Mouse (Mus musculus) adrenal gland, adult 8-10 months (tissue): ENCODE data around the gene Ptk7. TPM values are rescaled to one million over a fixed set of nuclear protein-coding genes. Genes with fewer than 3 reads are reported as not detected.
"Not testable (repeated sequence)": the region's sequence is repeated elsewhere in the genome, so short reads cannot be mapped to it uniquely, and the experiment has no call there.

Experiments
- DNase-seq: peaks from one replicate; pipeline ENCODE4 v3.0.0; 2022
- total RNA-seq, 4 experiments: library from RNA; stranded (reverse); gene quantifications; 2 replicates each; pipeline ENCODE4 v1.2.4; 2022

Gene Ptk7
- total RNA-seq, 4 experiments from 2014 or later = 8.7 to 11.2 (median 9.9) TPM

GRCm38 (mm10) chr17:46605126-46605525 lies 24.2 kb downstream of the Ptk7 start:
- no peak for DNase-seq

GRCm38 (mm10) chr17:46603229-46603628 lies 26.1 kb downstream of the Ptk7 start:
- DNase-seq = no peak

- DNase-seq = no peak
Measured at GRCm38 (mm10) chr17:46602212-46602611, 27.1 kb downstream of the Ptk7 start.

DNA sequence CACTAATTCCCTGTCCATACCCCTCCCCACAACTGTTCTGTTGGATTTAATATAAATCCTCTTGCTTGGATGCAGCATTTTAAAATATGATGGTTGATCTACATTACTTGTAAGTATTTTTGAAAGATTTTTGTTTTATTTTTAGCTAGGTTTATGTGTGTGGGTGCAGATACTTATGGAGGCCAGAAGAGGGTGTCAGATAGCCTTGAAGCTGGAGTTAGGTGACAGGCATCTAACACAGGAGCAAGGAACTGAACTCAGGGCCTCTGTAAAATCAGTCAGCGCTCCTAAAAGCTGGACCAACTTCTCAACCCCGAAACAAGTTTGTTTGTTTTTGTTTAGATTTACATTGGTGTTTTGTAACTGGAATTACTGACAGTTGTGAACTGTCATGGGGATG lies 28.7 kb downstream of the Ptk7 start:
- DNase-seq = no peak

DNA sequence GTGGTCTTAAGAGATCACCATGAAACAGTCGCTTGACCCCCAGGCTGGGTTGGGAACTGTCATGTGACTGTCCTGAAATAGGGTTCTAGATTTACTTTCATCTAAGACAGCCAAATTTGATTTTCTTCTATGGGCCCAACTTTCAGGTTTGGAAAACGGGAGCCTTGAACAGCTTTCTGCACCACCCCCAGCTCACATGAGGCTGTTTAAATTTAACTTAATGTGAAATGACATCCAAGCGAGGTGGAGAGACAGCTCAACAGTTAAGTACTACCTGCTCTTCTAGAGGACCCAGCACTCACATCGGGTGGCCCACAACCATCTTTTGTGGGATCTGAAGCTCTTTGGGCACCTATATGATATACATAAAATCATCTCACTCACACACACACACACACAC lies 30.3 kb downstream of the Ptk7 start:
- no peak for DNase-seq

GRCm38 (mm10) chr17:46597956-46598355 lies 31.3 kb downstream of the Ptk7 start:
- DNase-seq = no peak

DNA sequence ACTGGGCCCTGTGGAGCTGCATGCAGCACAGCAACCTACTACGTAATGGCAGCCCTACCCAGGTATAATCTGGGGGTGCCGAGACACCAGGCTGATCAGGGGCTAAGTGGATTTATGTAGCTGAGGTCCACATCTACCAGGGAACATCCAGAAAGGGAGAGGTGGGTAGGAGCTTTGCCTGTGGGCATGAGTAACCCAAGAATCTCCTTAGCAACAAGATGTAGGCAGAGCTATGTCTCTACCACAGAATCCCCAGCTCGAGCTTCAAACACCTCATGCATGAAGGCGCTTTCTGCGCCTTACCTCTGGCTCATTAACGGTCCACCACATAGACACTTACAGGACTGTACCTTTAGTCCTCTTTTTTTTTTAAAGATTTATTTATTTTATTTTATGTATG lies 34.0 kb downstream of the Ptk7 start:
- DNase-seq = no peak

- no peak for DNase-seq
Measured at GRCm38 (mm10) chr17:46594606-46595005, 34.7 kb downstream of the Ptk7 start.

DNA sequence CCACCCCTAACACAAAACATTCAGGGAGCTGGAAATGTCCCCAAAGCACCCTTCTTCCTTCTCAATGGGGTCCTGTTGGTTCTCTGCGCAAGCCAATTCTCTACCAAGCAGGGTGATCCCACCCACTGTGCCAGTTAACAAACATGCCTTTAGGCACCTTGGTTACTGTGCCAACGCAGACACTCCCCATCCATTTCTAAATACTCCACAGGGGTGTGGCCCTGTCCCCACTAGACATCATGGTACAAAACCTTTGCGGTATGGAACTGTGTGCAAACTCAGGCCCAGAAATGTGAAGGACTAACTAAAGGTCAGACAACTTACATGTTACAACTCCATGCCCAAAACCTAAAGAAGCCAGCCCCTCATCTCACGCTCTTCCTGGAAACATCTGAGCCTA lies 36.2 kb downstream of the Ptk7 start:
- no peak for DNase-seq

DNA sequence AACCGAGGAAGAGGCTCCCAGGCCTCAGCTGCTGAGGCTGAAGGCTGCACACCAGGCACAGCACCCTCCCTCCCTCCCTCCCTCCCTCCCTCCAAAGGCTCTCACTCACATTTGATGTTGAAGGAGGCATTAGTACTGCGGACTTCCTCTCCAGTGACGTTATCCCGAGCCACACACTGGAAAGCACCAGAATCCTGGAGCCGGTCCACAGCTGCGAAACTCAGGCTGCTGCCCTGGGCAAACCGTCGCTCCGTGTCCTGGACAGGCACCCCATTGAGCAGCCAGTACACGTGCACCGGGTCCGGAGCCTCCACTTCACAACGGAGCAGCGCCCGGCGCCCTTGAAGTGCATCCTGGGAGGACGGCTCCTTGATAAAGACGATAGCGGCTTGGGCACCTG lies 37.9 kb downstream of the Ptk7 start:
- DNase-seq = no peak

DNA sequence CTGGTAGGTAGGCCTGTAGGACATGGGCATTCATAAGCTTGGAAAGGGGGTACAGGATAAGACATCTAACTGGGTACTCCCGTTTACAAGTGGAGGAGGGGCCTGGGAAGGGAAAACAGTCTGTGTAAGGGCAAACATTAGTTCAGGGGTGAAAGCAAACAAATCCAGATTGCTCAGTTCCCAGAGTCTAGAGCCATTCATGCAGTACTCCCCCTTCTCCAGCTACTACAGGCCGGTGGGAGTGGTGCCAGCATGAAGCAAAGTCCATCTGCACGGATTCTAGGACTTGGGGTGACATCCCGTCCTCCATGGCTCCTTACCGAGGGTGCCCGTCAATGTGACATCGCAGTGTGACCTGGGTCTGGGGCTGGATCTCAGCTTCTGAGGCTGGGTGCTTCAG lies 38.9 kb downstream of the Ptk7 start:
- no peak for DNase-seq

DNA sequence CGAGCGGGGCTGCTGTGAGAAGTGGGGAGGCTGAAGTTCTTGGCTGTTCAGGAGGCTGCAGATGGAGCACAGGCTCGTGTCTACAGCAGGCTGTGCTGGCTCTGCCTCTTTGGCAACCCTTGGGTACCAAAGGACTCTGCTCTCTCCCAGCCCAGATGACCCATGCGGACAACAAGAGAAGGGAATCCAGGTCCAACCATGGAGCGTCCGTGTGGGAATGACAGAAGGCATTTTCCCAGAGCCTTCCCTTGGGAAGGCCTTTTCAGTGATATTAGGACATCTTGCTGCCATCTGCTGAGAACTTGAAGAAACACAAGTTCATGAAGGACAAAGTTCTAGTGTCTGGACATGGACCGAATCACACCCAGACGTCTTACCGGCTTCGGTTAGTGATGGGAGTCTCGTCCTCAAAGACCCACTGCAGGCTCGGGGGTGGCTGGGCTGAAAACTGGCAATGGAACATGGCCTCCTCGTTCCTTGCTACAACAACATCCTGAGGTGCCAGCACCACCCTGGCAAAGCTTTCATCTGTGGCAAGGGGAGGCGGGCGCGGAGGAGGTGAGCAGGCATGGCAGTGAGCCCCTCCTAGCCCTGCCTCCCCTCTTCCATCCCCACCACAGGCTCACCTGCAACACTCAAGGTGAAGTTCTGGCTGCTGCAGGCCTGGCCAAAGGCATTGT lies 39.5 kb downstream of the Ptk7 start:
- DNase-seq = no peak

DNA sequence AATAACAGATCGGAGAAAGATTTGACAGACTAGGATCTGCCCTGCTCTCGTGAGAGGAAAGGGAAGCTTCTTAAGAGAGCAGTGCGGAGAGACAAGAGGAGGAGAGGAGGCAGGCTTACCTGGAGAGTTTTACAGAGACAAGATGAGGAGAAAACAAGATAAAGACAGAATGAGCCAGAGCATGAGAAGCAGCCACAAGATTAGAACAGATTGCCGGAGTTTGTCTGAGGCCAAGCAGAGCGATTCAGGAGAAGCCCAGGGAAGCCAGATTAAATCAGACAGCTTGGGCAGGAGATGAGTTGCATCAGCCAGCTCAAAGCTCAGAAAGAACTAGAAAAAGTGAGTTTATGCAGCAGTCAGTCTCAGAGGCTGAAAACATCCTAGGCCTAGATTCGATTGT lies 40.4 kb downstream of the Ptk7 start:
- DNase-seq = no peak

DNA sequence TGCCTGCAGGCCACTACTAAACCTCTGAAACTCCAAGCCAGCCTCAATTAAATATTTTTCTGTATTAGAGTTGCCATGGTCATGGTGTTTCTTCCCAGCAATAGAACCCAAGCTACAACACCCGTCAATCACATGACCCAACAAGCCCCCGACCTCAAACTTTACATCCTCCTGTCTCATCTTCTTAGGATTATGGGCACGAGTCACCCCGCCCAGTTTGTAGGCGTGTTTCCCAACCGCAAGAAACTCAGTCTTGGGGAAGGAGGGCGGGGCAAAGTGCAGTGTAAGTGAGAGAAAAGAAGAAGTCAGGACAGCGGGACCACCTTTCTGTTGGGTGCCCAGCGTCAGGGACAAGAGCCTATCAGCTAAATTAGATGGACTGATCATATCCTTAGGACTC lies 41.1 kb downstream of the Ptk7 start:
- DNase-seq = no peak

- DNase-seq = no peak
Measured at GRCm38 (mm10) chr17:46586327-46586726, 43.0 kb downstream of the Ptk7 start.

DNA sequence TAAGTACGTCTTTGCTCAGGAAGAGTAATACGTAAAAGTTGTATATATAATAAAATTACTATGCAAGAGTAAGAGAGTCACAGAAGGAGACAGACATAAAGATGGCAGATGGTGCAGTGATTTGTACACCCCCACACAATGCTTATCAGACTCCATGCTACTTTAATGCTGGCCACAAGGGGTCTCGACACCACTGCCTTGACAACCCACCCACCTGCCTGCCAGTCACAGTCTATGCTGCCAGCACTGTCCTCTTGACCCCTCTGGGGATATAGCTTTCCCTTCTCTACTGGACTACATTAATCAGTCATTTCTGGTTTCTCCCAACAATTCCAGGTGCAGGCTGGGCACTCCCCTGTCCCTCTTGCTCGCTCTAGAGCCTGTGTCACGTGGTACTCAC lies 50.7 kb downstream of the Ptk7 start:
- DNase-seq = no peak

DNA sequence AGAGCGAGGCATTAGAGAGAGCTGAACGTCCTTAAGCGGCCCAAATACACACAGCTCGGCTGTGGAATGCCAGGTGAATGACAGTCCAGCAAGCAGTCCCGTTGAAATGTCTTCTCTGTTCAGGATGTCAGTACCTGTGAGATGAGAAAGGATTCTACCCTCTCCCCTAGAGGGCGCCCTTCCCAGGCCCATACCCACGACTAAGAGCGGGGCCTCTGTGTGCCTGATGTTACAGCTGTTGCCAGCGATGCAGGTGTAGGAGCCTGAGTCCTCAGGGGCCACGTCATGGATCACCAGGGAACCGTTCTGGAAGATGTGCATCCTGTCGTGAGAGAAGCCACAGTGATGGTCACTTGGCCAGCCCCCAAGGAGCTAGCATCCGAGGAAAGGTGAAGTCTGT lies 53.2 kb downstream of the Ptk7 start:
- no peak for DNase-seq

GRCm38 (mm10) chr17:46574535-46574934 lies 54.8 kb downstream of the Ptk7 start:
- no peak for DNase-seq

DNA sequence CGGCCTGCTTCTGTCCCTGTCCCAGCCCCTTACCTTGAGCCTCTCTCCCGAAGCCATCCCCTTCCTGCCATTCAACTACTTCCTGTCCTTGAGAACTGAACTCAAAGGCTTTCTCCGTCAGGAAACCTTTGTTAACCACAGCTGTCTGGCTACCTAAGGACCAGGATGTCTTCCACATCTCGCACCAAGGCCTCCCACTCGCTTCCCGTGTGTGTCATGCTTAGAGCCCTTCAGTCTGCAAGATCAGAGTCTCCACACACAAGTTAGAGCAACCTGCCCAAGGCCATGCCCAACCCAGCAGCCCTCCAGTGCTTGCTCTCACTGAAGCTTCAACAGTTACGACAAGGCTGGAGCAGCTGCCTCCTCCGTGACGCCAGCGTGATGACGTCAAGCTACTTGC lies 58.3 kb downstream of the Ptk7 start:
- DNase-seq = no peak

GRCm38 (mm10) chr17:46559146-46559545 lies 70.2 kb downstream of the Ptk7 start:
- no peak for DNase-seq

GRCm38 (mm10) chr17:46558151-46558550 lies 71.2 kb downstream of the Ptk7 start:
- no peak for DNase-seq

GRCm38 (mm10) chr17:46557321-46557720 lies 72.0 kb downstream of the Ptk7 start:
- DNase-seq = not testable (repeated sequence)

DNA sequence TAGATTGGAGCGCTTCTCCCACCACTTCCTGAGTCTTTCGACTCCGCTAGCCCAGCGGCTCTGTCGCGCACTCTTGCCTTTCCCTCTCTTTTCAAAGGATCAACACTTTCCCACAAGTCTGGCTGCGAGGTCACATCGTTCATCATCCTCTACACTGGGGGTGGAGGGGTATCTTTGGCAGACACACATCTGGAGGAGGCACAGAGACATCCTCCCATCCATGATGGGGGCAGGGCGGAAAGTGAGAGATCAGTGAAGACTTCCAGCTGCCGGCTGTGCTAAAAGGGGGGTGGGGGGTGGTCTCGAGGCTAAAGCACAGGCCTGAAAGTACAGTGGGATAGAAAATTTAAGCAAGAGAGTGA lies 72.7 kb downstream of the Ptk7 start:
- DNase-seq = no peak

GRCm38 (mm10) chr17:46555673-46556583 lies 73.4 kb downstream of the Ptk7 start, which contains the start of gene Srf:
Gene Srf, minus strand, starts transcription at chr17:46556175.
- peak; percentile 98 for DNase-seq
